10 mouse cellular contexts compared by ENCODE assay signal in genomic region chr13:35395630-35396029, GRCm38 (mm10).
DNase-seq lines count a peak whose midpoint lies in the region; ATAC-seq and TF ChIP-seq lines count a peak whose summit lies in the region.
"Had no signal": no experiment of that assay in that cellular context is flagged by ENCODE, and none has a peak within 500 bp of the region (broad histone marks: within the 10 kb centered on the region; RNA-seq: fewer than 3 reads in every experiment).

No protein-coding gene starts in this region.

- no peak overlapping the region for H3K4me2 ChIP-seq in heart, postnatal 0 days (ENCODE audit: low read depth, low read length)
- peak overlapping the region; percentile 14; the same call in 1 of the 2 replicates for H3K4me2 ChIP-seq in stomach, embryonic 16.5 days (ENCODE audit: low read depth, low read length)
- H3K4me2 ChIP-seq in forebrain, embryonic 14.5 days (ENCODE audit: low read length), result no peak overlapping the region
- H3K4me2 ChIP-seq: embryonic facial prominence, embryonic 13.5 days; lung, embryonic 15.5 days had no signal

- ATAC-seq in heart, postnatal 0 days (ENCODE audit: insufficient read depth, low read depth), result peak; percentile 86
- ATAC-seq in stomach, embryonic 16.5 days (ENCODE audit: insufficient read depth, low FRiP score), result peak; percentile 93
- no peak for ATAC-seq in forebrain, embryonic 14.5 days

- no peaks in the 10 kb centered on the region for H3K27me3 ChIP-seq in heart, postnatal 0 days (ENCODE audit: control insufficient read depth, insufficient read depth, low read length)
- H3K27me3 ChIP-seq in stomach, embryonic 16.5 days (ENCODE audit: control insufficient read depth, insufficient read depth, low read length), result no peaks in the 10 kb centered on the region
- H3K27me3 ChIP-seq in forebrain, embryonic 14.5 days (replicated peaks; ENCODE audit: control insufficient read depth, insufficient read depth, low read length), result no peaks in the 10 kb centered on the region
- H3K27me3 ChIP-seq: embryonic facial prominence, embryonic 13.5 days; lung, embryonic 15.5 days had no signal

- no peaks in the 10 kb centered on the region for H3K36me3 ChIP-seq in heart, postnatal 0 days (replicated peaks; ENCODE audit: control insufficient read depth, insufficient read depth, low read length)
- no peaks in the 10 kb centered on the region for H3K36me3 ChIP-seq in stomach, embryonic 16.5 days (ENCODE audit: control insufficient read depth, insufficient read depth, low read length)
- no peaks in the 10 kb centered on the region for H3K36me3 ChIP-seq in forebrain, embryonic 14.5 days (ENCODE audit: control insufficient read depth, insufficient read depth, low read length)
- H3K36me3 ChIP-seq: embryonic facial prominence, embryonic 13.5 days; lung, embryonic 15.5 days had no signal

- peak; percentile 16 to 36 for DNase-seq in lung, adult 18-20 months
- no peak for DNase-seq in lung, postnatal 14 days
- peak; percentile 71 for DNase-seq in adrenal gland, postnatal 14 days
- peak; percentile 91 for DNase-seq in heart, postnatal 0 days (ENCODE audit: low spot score)
- DNase-seq in thymus, postnatal 36 days, result no peak
- no peak for DNase-seq in forebrain, embryonic 14.5 days (ENCODE audit: low spot score)
- DNase-seq in layer of hippocampus, adult 11-12 months (ENCODE audit: low spot score), result no peak

- H3K9ac ChIP-seq in heart, postnatal 0 days (replicated peaks; ENCODE audit: low read depth, low read length), result no peak overlapping the region
- H3K9ac ChIP-seq in stomach, embryonic 16.5 days (ENCODE audit: low read length), result no peak overlapping the region
- H3K9ac ChIP-seq in forebrain, embryonic 14.5 days (ENCODE audit: low read length), result no peak overlapping the region
- H3K9ac ChIP-seq: embryonic facial prominence, embryonic 13.5 days; lung, embryonic 15.5 days had no signal

- H3K9me3 ChIP-seq in heart, postnatal 0 days (replicated peaks; ENCODE audit: control insufficient read depth, low read length), result no peaks in the 10 kb centered on the region
- no peaks in the 10 kb centered on the region for H3K9me3 ChIP-seq in stomach, embryonic 16.5 days (replicated peaks; ENCODE audit: control insufficient read depth, low read length)
- H3K9me3 ChIP-seq in forebrain, embryonic 14.5 days (replicated peaks; ENCODE audit: control insufficient read depth, low read length), result no peaks in the 10 kb centered on the region
- H3K9me3 ChIP-seq: embryonic facial prominence, embryonic 13.5 days; lung, embryonic 15.5 days had no signal

- peak; percentile 49; the same call in 1 of the 2 replicates for TF ChIP-seq EP300 in heart, postnatal 0 days (IDR thresholded peaks at IDR 0.05; ENCODE audit: low read depth)

- 6% methylated on average over 5 of the region's 5 CpGs for WGBS in heart, postnatal 0 days
- 7% methylated on average over 5 of the region's 5 CpGs for WGBS in stomach, embryonic 16.5 days
- 30% methylated on average over 5 of the region's 5 CpGs for WGBS in forebrain, embryonic 14.5 days

- H3K4me3 ChIP-seq in heart, postnatal 0 days (ENCODE audit: low read depth, low read length), result no peak overlapping the region
- no peak overlapping the region for H3K4me3 ChIP-seq in stomach, embryonic 16.5 days (replicated peaks; ENCODE audit: low read length)
- no peak overlapping the region for H3K4me3 ChIP-seq in forebrain, embryonic 14.5 days (ENCODE audit: low read depth, low read length)
- H3K4me3 ChIP-seq: embryonic facial prominence, embryonic 13.5 days; lung, embryonic 15.5 days had no signal

- no peak for TF ChIP-seq CTCF in heart, postnatal 0 days (IDR thresholded peaks at IDR 0.05; ENCODE audit: low read depth)

- peaks cover 23% of the 10 kb centered on the region for H3K4me1 ChIP-seq in heart, postnatal 0 days (ENCODE audit: control insufficient read depth, insufficient read depth)
- H3K4me1 ChIP-seq in stomach, embryonic 16.5 days (ENCODE audit: control insufficient read depth, insufficient read depth, low read length), result peaks cover 17% of the 10 kb centered on the region
- no peaks in the 10 kb centered on the region for H3K4me1 ChIP-seq in forebrain, embryonic 14.5 days (ENCODE audit: control insufficient read depth, insufficient read depth, low read length)

- peak overlapping the region; percentile 63 for H3K27ac ChIP-seq in heart, postnatal 0 days (ENCODE audit: low read depth)
- H3K27ac ChIP-seq in stomach, embryonic 16.5 days (ENCODE audit: low read length), result peak overlapping the region; percentile 72
- H3K27ac ChIP-seq in forebrain, embryonic 14.5 days (ENCODE audit: low read depth, low read length), result no peak overlapping the region
- H3K27ac ChIP-seq: embryonic facial prominence, embryonic 13.5 days; lung, embryonic 15.5 days had no signal

Comparison
In these comparisons a context has a peak if more than half of its experiments do, and no peak if none do; other contexts are left out.
1. DNase-seq: peak in lung, adult 18-20 months (2 of 2), adrenal gland, postnatal 14 days (single experiment) and heart, postnatal 0 days (single experiment); none in lung, postnatal 14 days (single experiment), thymus, postnatal 36 days (0 of 2), forebrain, embryonic 14.5 days (single experiment) and layer of hippocampus, adult 11-12 months (single experiment).